Mouse (Mus musculus): ENCODE data around the gene Tcf7l1.

Tcf7l1 gene

DNA sequence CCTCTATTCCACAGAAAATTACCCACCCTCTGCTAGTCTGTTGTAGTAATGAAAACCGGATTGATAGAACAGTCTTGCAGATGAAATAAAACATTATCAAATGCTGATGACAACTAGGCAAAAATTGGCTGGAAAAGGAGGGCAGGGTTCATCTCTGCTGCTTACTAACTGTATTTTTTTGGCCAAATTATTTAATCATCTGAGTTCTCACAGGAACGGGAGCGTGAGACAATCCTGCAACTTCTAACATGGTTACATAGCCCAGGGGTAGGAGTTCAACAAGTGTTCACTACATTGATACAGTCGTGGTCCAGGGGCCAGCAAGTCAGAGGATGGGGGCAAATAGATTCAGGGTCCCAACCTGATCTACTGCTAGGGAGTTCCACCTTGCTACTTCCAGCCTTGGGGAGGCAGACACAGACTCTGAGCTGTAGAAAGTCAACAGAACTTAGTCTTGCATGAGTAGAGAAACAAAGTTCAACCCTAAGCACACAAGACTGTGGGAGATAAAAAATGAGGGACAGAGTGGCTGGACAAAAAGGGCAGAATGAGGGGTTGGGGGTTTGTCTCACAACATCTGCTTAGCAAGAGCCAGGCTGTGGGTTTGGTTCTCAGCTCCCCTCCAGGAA, 205.7 kb downstream of the Tcf7l1 start:
- DNase-seq = no peak

DNA sequence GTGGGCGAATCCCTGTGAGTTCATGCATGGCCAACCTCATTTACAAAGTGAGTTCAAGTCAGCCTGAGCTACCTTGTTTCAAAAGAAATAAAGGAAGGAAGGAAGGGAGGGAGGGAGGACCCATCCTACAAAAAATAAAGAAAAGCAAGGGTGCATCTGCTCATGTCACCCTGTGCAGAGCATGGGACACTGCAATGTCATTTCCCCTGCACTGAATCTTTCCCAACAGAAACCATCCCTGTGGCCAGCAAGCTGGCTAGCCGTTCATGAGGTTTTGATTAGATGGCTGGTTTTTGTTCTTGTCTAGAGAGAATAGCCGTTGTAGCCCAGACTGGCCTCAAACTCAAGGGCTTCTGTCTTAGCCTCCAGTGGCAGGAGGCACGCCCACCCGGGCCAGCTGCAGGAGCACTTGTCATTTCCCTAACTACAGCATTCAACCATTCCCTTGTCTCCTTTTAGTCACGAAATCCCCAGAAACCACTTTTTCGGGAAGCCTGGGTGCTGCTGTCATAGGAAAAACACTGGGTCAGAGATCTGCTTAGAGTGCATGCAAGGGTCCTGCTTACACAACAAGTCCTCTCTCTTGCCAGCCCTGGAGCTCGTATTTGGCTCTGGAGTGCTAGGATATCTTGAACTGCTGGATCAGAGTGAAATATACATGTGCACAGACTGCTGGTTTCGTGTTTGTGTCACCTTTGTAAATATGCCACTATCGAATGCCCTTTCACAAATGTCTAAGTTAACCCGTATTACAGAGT, 207.2 kb downstream of the Tcf7l1 start:
- no peak for DNase-seq

All from cerebellum, adult 18-20 months (tissue).